Mouse (Mus musculus): Measurements from ENCODE around the gene Tcl1b5.
"Not testable (repeated sequence)": the region's sequence is repeated elsewhere in the genome, so short reads cannot be mapped to it uniquely, and the experiment has no call there.

Gene Tcl1b5

GRCm38 (mm10) chr12:105176044-105176443 lies at the start of gene Tcl1b5:
Gene Tcl1b5, plus strand, starts transcription at chr12:105176344.
- not testable (repeated sequence) for DNase-seq (ENCODE audit: low spot score in 2 of 2)

- DNase-seq (ENCODE audit: low spot score in 2 of 2) = no peak
Measured at GRCm38 (mm10) chr12:105126516-105126915, 49.6 kb upstream of the Tcl1b5 start.

- no peak for DNase-seq (ENCODE audit: low spot score in 2 of 2)
Measured at GRCm38 (mm10) chr12:105127607-105128006, 48.5 kb upstream of the Tcl1b5 start.

- DNase-seq (ENCODE audit: low spot score in 2 of 2) = not testable (repeated sequence)
Measured at GRCm38 (mm10) chr12:105129494-105130205, 46.5 kb upstream of the Tcl1b5 start.

- DNase-seq (ENCODE audit: low spot score in 2 of 2) = not testable (repeated sequence)
Measured at GRCm38 (mm10) chr12:105134167-105134566, 42.0 kb upstream of the Tcl1b5 start.

GRCm38 (mm10) chr12:105134826-105135225 lies 41.3 kb upstream of the Tcl1b5 start:
- not testable (repeated sequence) for DNase-seq (ENCODE audit: low spot score in 2 of 2)

GRCm38 (mm10) chr12:105137729-105138128 lies 38.4 kb upstream of the Tcl1b5 start:
- DNase-seq (ENCODE audit: low spot score in 2 of 2) = not testable (repeated sequence)

- DNase-seq (ENCODE audit: low spot score in 2 of 2) = no peak
Measured at GRCm38 (mm10) chr12:105143096-105143495, 33.0 kb upstream of the Tcl1b5 start.

GRCm38 (mm10) chr12:105144928-105145327 lies 31.2 kb upstream of the Tcl1b5 start:
- DNase-seq (ENCODE audit: low spot score in 2 of 2) = not testable (repeated sequence)

GRCm38 (mm10) chr12:105145714-105146113 lies 30.4 kb upstream of the Tcl1b5 start, which contains the start of gene Tcl1b2:
Gene Tcl1b2, plus strand, starts transcription at chr12:105146014.
- no peak for DNase-seq (ENCODE audit: low spot score in 2 of 2)

GRCm38 (mm10) chr12:105155286-105155685 lies 20.9 kb upstream of the Tcl1b5 start:
- not testable (repeated sequence) for DNase-seq (ENCODE audit: low spot score in 2 of 2)

- DNase-seq (ENCODE audit: low spot score in 2 of 2) = no peak
Measured at GRCm38 (mm10) chr12:105158842-105159241, 17.3 kb upstream of the Tcl1b5 start.

GRCm38 (mm10) chr12:105159390-105159789 lies 16.8 kb upstream of the Tcl1b5 start, which contains the start of gene Tcl1b1:
Gene Tcl1b1, plus strand, starts transcription at chr12:105159690.
- no peak for DNase-seq (ENCODE audit: low spot score in 2 of 2)

- DNase-seq (ENCODE audit: low spot score in 2 of 2) = no peak
Measured at GRCm38 (mm10) chr12:105166734-105167133, 9.4 kb upstream of the Tcl1b5 start.

- DNase-seq (ENCODE audit: low spot score in 2 of 2) = no peak
Measured at GRCm38 (mm10) chr12:105173366-105173765, 2.8 kb upstream of the Tcl1b5 start.

GRCm38 (mm10) chr12:105174318-105174717 lies 1.8 kb upstream of the Tcl1b5 start:
- peak; percentile 22 to 60 for DNase-seq (ENCODE audit: low spot score in 2 of 2)

GRCm38 (mm10) chr12:105181040-105181644 lies 5.0 kb downstream of the Tcl1b5 start:
- DNase-seq (ENCODE audit: low spot score in 2 of 2) = not testable (repeated sequence)

GRCm38 (mm10) chr12:105188980-105189379 lies 12.8 kb downstream of the Tcl1b5 start:
- DNase-seq (ENCODE audit: low spot score in 2 of 2) = not testable (repeated sequence)

GRCm38 (mm10) chr12:105190743-105191142 lies 14.6 kb downstream of the Tcl1b5 start, which contains the start of gene Tcl1b3:
Gene Tcl1b3, plus strand, starts transcription at chr12:105191043.
- not testable (repeated sequence) for DNase-seq (ENCODE audit: low spot score in 2 of 2)

GRCm38 (mm10) chr12:105199684-105200497 lies 23.7 kb downstream of the Tcl1b5 start:
- DNase-seq (ENCODE audit: low spot score in 2 of 2) = not testable (repeated sequence)

- DNase-seq (ENCODE audit: low spot score in 2 of 2) = not testable (repeated sequence)
Measured at GRCm38 (mm10) chr12:105201657-105202056, 25.5 kb downstream of the Tcl1b5 start, which contains the start of gene Tcl1b4. Gene Tcl1b4, plus strand, starts transcription at chr12:105201957.

- no peak for DNase-seq (ENCODE audit: low spot score in 2 of 2)
Measured at GRCm38 (mm10) chr12:105207071-105207470, 30.9 kb downstream of the Tcl1b5 start.

Data from right cerebral cortex, postnatal 10 days (tissue).